Mouse (Mus musculus): Measurements from ENCODE around the gene Fam199x. TPM values are rescaled to one million over a fixed set of nuclear protein-coding genes. Genes with fewer than 3 reads are reported as not detected.
A peak's percentile ranks its signal among the peaks of the same experiment; 100 is the strongest.

Gene Fam199x
- total RNA-seq (2021), result 1 to 10 TPM; 5.3 to 5.7 TPM

DNA sequence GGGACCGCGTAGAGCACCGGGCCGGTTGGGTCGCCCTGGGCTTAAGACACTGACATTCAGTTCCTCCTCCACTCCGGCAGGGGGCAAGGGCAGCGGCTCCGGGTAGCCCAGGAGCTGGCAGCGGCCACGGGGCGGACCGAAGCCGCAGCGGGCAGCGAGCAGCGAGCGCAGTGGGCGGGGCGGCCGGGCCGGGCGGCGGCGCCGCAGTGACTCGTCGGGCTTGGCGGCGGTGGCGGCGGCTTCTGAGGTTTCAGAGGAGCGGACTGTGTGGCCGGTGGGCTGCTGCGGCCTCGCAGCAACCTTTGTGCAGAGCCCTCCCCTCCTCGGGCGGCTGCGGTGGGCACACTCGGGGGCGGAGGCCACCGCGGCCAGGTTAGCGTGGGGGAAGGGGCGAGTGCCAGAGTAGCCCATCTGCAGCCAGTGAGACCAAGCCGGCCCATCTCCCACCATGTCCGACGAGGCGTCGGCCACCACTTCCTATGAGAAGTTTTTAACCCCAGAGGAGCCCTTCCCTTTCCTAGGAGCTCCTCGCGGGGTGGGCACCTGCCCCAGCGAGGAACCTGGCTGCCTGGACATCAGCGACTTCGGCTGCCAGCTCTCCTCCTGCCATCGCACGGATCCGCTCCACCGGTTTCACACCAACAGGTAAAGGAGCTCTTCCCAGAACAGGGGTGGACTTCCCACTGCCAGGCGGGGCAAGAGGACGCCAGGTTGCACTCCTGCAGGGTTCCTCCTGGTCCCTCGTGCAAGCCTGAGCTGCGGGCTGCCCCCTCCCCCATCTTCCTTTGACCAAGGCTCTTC, at the start of gene Fam199x:
Gene Fam199x, plus strand, starts transcription at position 170 of the 801 bp plus-strand sequence.
- intact Hi-C loops (cut with DNase I), result loop anchor here (5.0 kb wide), 1 partner anchor 93 kb away; no protein-coding TSS in a partner anchor
- peak; percentile 81 to 84 for DNase-seq

DNA sequence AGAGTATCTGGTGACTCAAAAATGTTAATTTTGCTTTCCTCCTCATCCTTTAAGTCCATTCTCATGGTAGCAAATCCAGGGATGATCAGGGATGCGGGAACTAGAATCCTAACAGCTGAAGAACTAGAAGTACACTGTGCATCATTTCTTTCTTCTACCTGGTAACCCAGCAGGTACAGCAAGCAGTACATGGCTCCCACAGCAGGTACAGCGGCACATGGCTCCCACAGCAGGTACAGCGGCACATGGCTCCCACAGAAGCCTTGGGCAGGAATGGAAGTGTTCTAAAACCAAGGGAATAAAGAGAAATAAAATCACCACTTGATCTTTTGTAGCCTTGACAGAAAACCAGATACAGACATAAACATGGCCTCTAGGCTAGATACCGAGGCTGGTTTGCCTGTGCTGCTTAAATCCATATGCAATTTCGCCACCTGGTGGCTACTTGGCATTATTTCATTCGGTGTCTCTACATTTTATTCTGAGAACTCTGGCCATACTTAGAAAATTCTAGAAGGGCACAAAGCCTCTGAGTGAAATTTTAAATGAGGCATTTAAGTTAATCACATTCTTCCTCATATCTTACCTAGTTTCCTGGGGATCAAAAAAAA, 34.2 kb upstream of the Fam199x start:
- intact Hi-C loops (cut with DNase I), result loop anchor here (5.0 kb wide), 3 partner anchors 38 to 273 kb away; partner anchors contain the start of genes Morf4l2, Tmsb15b1, Tmsb15b2 and Tmsb15l
- peak; percentile 46 to 62 for DNase-seq

DNA sequence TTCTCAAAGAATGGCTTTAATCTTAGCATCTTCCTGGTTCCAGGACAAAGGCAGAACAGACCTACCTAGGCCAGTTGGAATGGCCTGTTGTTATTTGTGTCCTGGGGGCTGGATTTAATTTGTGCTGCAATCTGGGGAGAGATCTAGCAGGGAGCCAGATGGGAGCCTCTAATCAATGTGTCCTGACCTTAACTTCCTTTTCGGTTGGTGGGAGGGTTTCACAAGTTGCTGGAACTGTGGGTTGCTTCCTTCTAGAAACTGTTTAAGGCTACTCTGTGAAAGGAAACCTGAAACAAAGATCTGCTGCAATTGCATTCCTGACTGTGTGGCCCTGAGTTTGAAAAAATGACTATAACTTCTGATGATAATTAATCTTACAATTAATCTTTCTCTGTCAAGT, 31.7 kb upstream of the Fam199x start:
- no peak for DNase-seq
- intact Hi-C loops (cut with DNase I), result loop anchor here (5.0 kb wide), 3 partner anchors 40 to 275 kb away; partner anchors contain the start of genes Morf4l2, Tmsb15b1, Tmsb15b2 and Tmsb15l

DNA sequence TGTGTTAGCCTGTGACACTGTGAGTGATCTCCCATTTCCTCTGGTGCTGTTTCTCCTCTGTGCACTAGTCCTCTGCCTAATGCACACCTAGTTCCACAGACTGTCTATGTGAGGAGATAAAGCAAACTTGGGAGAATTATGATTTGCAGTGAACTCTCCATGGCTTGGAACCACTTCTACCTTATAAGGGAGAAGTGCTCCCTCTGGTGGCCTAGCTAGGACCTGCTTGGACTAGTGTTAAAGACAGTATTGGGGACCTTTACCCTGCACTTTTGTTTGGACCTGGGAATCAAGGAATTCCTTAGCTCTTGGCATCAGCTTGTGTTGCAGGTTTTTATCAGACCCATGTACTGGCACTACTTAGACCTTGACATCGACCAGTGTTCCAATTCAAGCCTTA, 30.1 kb upstream of the Fam199x start:
- peak; percentile 32 to 65 for DNase-seq
- intact Hi-C loops (cut with DNase I), result loop anchor here (5.0 kb wide), 3 partner anchors 42 to 277 kb away; partner anchors contain the start of genes Morf4l2, Tmsb15b1, Tmsb15b2 and Tmsb15l

DNA sequence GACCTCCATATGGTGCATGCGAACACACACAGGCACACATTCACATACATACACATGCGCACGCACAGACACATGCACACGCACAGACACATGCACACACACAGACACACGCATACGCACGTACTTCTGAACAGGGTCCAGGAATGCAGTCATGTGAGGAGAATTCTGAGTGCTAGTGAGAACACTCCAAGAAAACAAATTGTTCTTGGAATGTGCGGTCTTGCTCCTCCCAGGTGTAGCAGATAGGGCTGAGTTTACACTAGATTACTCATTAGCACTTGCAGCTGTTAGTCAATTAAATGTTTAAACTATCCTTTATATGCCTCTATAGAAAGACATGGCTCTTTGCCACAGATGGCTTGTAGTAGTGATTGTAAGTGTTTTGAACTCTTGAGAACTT, 18.5 kb upstream of the Fam199x start:
- DNase-seq, result no peak
- intact Hi-C loops (cut with DNase I), result no loop called here

DNA sequence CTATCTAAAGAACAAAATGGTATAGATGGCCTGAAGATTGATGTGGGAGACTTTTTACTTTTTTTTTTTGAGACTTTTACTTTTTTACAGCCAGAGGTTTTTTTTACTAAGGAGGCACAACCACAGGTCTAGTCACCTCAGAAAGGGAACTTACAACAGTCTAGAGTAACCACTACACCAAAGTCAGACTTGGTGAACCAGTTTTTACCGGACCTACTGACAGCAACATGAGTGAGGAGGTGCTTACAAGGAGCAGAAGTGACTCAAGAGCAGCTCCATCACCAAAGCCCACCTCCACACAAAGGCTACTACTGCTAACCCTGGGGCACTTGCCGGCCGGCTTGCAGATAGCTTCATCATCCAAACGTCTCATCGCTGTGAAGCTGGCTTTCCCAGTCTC, 17.7 kb upstream of the Fam199x start:
- intact Hi-C loops (cut with DNase I), result no loop called here
- no peak for DNase-seq

DNA sequence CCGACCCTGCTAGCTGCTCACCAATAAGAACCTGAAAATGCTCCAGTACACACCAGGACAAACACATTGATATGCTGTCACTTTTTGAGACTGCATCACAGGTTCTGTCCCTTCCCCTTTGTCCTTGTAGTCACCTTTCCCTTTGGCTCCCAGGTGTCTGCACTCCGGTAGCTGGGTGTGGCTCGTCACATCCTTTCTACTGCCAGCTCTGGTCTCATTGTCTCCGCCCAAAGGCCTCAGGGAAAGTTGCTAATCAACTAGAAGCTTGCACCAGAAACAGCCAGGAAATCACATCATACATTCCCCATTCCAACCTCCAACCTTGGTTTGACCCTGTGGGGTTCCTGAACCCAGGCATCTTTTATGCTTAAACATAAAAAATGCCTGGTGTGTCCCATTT, 15.1 kb upstream of the Fam199x start:
- intact Hi-C loops (cut with DNase I), result no loop called here
- no peak for DNase-seq

DNA sequence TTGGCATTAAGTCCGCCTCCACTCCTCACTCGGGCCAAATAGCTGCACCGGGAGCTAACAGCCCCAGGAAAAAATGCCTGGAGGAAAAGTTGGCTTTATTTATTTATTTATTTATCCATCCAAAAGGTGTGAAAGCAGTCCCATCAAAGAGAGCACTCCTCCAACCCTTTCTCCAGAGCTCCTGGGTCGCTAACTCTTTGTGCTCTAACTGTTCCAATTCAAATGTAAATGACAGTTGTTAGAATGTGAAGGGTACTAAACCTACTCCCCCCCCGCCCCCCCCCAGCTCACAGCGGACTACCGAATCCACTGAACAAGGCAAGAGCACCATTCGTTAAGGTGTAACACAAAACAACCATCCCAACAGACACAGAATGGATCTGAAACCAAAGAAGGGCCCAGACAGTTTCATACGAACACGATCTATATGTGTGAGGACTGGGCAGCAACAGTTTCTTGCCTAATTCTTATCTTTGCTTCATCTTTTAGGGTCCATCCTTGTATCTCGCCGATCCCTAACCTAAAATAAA, 11.9 kb upstream of the Fam199x start:
- DNase-seq, result no peak
- intact Hi-C loops (cut with DNase I), result no loop called here

DNA sequence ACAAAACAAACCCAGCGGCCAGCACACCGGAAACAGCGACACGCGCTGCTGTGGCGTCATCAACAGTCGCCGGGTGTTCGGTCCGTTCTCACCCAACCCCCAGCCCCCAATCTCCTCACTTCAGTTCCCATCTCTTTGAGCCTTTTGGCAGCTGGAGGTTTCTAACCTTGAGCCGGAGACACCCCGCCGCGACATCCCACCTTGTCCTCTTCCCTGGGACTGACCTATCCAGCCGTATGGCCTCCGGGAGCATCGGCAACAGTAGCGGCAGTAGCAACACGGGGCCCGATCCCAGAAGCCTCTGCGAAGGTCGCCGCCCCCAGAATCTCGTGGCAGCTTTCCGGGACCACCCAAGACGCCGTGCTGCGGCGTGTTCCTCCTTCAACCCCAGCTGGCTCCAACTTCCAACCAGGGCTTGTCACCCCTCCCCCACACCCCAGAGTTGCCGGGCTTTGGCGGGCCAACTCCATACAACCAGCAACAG, 11.4 kb upstream of the Fam199x start, which contains the start of gene Slc25a53:
Gene Slc25a53, minus strand, starts transcription at position 303 of the 484 bp plus-strand sequence.
- intact Hi-C loops (cut with DNase I), result no loop called here
- DNase-seq, result peak; percentile 89 to 90

DNA sequence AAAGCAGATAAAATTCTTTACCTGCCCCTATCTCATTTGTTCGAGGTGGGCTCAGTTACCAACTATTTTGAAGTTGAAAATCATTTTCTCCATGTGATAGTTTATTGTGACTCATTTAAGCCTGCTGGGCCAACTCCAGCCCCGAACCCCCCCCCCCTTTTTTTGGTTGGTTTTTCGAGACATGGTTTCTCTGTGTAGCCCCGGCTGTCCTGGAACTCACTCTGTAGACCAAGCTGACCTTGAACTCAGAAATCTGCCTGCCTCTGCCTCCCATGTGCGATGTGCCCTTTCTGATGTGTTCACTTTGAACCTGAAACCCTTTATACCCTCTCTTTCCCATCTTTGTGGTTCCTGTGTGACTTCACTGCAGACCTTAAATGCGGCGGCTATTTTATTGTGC, 10.9 kb upstream of the Fam199x start:
- intact Hi-C loops (cut with DNase I), result no loop called here
- DNase-seq, result peak in 1 of 2 experiments; percentile 2

DNA sequence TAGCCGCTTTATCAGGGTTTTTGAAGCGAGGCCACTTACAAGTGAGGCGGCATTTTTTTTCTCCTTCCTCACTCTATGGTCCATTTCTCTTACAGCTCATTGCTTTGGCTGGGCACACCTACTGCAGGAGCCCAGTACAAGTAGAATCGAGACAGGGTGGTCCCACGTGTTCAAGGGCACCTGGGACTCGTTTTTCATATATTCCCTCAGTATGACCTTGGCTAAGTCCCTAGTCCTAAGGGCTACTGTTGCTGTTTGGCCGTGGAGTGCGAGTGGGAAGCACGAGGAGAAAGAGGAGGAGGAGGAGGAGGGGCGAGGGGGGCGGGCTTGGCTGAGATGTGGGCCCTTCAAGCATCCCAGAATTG, 352 bp upstream of the Fam199x start:
- no peak for DNase-seq
- intact Hi-C loops (cut with DNase I), result loop anchor here (5.0 kb wide), 1 partner anchor 93 kb away; no protein-coding TSS in a partner anchor

DNA sequence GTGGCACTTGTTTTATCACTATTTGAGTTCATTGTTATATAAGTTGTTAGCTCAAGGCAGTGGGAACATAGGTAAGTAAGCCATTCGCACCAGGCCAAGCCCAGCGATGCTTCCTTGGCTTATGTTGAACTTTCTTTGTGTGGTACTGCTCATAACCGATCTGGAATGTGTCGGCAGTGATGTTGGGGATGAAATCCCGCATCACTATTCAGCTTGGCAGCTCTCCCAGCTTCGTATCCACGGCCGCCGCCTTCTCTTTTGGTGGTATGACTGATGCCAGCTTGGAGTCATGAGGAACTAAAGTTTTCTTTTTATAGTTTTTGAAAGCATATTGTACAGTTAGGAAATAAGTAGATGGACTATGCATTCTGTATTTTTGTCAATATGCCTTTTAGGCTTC, 13.8 kb downstream of the Fam199x start:
- intact Hi-C loops (cut with DNase I), result no loop called here
- DNase-seq, result peak in 1 of 2 experiments; percentile 4

DNA sequence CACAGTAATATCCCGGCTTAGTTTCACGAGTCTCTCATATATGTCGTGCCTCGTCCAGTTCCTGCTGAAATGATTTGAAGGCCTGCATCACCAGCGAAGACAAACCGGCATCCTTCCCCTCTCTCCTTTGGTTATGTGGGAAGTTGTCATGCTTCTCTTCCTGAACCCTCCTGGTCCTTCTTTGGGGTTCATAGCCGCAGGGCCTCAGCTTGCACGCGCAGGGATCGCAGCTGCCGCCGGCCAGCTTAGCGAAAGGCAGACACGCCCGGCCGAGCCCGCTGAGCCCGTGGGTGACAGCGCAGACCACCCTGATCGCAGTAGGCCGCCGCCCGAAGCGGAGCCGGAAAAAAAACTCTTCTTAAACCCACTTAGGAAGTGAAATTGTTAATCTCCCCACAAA, 55.1 kb downstream of the Fam199x start:
- intact Hi-C loops (cut with DNase I), result no loop called here
- no peak for DNase-seq

DNA sequence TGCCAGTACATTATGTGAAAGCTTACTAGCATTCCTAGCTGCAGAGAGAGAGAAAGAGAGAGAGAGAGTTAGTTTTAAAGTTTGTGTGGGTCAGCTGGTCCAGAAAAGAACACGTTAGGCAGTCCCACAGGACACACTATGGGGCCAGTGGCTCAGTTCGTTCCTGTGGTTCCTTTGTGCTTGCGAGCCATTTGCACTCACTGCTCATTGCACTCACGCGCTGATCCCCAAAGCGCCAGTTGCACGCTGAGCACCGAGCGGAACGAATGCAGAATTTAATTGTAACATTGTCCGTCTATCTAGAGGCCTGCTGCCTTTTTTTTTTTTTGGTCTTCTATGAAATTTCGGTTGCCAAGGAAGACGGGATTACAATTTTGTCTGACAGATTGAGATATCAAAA, 57.1 kb downstream of the Fam199x start:
- intact Hi-C loops (cut with DNase I), result no loop called here
- no peak for DNase-seq

DNA sequence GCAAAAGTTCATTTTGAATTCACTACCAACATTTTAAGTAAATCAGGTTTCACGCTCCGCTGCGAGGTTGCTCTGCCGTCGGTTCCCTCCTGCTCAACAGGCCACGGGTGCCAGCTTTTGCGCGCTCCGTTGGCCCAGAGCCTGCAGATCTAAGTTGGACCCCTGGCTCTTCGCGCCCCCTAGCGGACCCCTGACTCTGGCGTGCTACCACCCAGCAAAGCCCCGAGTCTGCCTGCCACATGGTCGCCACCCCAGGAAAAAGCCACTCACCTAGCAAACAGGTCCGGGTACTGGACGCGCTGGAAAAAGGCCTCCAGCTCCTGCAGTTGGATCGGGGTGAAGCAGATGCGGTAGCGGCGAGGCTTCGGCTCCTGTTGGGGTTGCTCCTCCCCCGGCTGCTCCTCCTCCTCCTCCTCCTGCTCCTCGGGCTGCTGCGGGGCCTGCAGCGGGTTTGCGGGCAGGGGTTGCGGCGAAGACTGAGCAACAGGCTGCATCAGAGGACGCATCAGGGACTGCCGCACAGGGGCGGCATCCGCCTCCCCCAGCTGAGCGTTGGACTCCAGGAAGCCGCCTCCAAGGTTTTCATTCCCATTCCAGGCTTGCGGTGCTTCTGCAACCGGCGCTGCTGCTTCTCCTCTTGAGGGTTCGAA, 68.8 kb downstream of the Fam199x start:
- intact Hi-C loops (cut with DNase I), result no loop called here
- DNase-seq, result peak; percentile 32 to 41

DNA sequence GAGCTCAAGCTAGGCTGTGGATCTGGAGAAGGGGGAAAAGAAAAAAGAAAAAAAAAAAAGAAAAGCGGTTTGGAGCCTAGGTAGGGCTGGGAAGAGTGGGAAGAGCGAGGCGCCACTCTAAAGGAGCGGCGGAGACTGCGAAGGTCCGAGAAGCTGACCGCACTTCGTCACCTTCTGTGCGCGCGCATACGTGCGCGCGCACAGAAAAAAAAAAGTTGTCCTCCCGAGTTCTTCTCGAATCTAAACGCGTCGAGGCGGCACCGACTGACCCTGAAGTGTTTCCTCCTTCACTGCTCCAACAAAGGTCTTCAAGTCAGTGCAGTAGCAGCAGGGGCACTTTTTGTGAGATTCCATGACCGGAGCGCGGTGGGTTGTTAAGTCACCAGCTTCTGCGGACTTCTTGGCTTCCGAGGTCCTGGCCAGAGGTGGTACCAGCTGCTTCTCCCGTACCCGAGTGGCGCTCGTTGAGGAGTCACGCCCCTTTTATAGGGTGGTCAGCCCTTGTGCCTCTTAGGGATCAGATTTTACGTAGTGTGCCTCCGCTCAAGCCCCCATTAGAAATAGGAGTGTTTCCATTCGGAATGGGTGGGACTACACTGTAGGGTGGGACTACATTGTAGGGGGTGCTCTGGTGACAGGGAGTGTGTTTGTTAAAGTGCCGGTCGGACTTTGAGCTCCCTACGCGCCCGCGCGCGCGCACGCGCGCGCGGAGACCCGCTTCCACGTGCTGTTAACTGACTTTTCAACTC, 70.5 kb downstream of the Fam199x start:
- intact Hi-C loops (cut with DNase I), result no loop called here
- no peak for DNase-seq

DNA sequence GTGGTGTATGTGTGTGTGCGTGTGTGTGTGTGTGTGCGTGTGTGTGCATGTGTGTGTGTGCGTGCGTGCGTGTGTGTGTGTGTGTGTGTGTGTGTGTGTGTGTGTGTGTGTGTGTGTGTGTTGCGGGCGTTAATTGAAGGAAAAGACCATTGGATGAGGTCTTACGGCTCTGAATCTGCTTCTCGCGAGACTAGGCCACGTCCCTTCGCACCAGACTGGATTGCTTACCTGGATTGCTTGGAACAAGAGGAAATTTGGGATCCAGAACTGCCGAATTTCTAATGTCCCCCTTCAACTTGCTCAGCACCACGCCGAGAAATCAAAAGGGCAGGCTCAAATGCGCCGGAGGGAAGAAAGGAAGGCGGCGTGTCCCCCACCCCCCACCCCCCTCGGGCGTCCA, 72.3 kb downstream of the Fam199x start, which contains the start of gene Esx1:
Gene Esx1, minus strand, starts transcription at position 366 of the 400 bp plus-strand sequence.
- DNase-seq, result no peak
- intact Hi-C loops (cut with DNase I), result no loop called here

DNA sequence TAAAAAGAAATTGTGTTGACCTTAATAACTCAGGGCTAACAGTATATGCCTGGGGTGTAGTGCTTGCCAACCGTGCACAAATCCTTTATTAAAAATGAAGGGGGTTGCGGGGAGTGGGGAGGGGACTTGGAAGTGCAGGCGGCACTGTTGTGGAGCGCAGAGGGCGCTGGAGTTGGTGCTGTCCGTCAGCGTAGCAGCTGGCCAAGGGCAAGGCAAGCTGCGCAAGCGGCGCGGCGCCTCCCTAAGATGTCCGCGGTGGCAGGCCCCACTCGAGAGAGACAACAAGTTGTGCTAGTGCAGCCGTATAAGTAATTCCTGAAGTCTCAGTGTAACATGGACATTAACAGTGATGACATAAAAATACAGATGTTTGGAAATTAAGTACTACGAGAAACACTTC, 78.1 kb downstream of the Fam199x start:
- intact Hi-C loops (cut with DNase I), result no loop called here
- DNase-seq, result no peak

All from heart, postnatal 10 days (tissue).